Mouse (Mus musculus) olfactory bulb, adult 2 months (tissue): ENCODE measurements around the gene Erc2. TPM values are rescaled to one million over a fixed set of nuclear protein-coding genes. Genes with fewer than 3 reads are reported as not detected.

ENCODE experiments used
- H3K27ac ChIP-seq: fragments of 200-500 bp; 2 replicates; pipeline ENCODE4 v1.5.1; 2012; ENCODE audit warnings: low read depth, low read length; ENCODE audit not compliant: insufficient read depth
- H3K4me1 ChIP-seq: fragments of 200-500 bp; 2 replicates; pipeline ENCODE4 v1.6.1; 2012; ENCODE audit warnings: low read length; ENCODE audit not compliant: control insufficient read depth, insufficient read depth
- H3K4me3 ChIP-seq: fragments of 200-500 bp; 2 replicates; pipeline ENCODE4 v1.5.1; 2012; ENCODE audit warnings: mild to moderate bottlenecking, low read depth, low read length, moderate library complexity; ENCODE audit not compliant: insufficient read depth
- CTCF ChIP-seq: fragments of 200-500 bp; IDR thresholded peaks from 2 replicates; pipeline ENCODE4 v1.5.1; 2012; ENCODE audit warnings: low read depth, mild to moderate bottlenecking, low read length, moderate library complexity; ENCODE audit not compliant: insufficient read depth
- POLR2A ChIP-seq: fragments of 200-500 bp; IDR thresholded peaks from 2 replicates; pipeline ENCODE4 v1.6.1; 2012; ENCODE audit warnings: mild to moderate bottlenecking, low read depth, low read length, moderate library complexity; ENCODE audit not compliant: insufficient read depth
- WGBS: fragments of 180-500 bp; shearing (Covaris S2); methylation state at CpG from one replicate; pipeline ENCODE4 v1.1.7; 2018; 5-methylcytosine and 5-hydroxymethylcytosine counted together
- polyA plus RNA-seq: library from polyadenylated mRNA; stranded (reverse); fragments of >200 nt; gene quantifications from 2 replicates; pipeline ENCODE4 v1.2.4, GENCODE M21; 2012; ENCODE audit warnings: low replicate concordance; ENCODE audit not compliant: missing spikeins, insufficient read depth, insufficient read length

Erc2 gene
- polyA plus RNA-seq, 1 experiment: not detected

DNA sequence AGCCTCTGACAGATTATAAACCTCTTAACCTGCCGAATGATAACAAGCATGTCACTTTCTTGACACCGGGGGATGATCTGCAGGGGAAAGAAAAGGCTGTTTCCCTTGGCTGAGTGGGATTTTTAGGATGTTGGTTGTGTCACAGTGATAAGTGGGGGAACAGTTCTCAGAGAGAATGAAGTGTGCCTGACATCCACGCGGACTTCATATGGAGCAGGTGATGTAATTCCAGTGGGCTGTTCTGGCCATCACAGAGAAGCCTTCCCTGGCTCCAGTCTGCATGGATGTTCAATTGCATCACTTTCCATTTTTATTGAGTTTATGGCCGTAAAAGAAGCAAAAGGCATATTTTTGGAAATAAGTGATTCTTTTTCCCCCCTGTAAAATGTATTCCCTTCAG is 279.5 kb downstream of the Erc2 start:
- Histone ChIP-seq H3K27ac (no peak overlapping the region), H3K4me3 (no peak overlapping the region), H3K4me1 (peaks cover 2% of the 10 kb centered on the region; the same call in 1 of the 2 replicates)
- TF ChIP-seq POLR2A: no peak
- no peak for TF ChIP-seq CTCF
- 78% methylated on average over 5 of the region's 5 CpGs for WGBS

DNA sequence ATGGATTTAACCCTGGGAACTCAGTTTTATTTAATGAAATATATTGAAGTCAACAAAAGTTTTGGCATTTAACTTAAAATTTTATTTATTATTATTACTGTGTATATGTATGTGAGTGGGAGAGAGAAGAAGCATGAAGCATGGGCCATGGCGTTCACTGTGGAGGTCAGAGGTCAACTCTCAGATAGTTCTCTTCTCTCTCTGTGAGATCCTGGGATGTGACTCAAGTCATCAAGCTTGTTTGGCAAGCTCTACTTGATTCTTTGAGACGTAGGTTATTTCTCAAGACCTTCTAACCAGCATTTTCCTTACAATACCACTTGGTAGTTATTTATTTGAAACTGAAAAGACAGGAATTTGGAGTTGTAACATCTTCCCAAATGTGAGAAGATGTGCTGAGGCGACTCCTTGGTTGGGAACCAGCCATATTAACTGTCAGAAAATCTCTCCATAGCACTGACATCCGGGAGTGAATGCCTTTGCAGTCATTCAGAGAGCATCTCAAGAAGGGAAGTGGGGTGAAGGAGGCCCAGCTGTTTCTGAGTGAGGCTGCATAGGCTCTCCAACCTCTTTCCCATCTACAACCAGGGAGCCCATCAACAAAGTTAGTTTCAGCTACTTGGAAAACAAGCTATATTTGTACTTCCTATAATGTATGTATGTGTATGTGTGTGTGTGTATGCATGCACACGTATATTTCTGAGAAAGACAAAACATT is 299.6 kb downstream of the Erc2 start:
- no peak for TF ChIP-seq CTCF
- TF ChIP-seq POLR2A: no peak
- Histone ChIP-seq H3K4me3 (no peak overlapping the region), H3K27ac (no peak overlapping the region), H3K4me1 (no peaks in the 10 kb centered on the region)
- WGBS: 93% methylated on average over 5 of the region's 5 CpGs

GRCm38 (mm10) chr14:27927369-27927768 is 305.1 kb downstream of the Erc2 start:
- TF ChIP-seq CTCF (no peak), POLR2A (no peak)
- Histone ChIP-seq H3K4me1 (no peaks in the 10 kb centered on the region), H3K4me3 (no peak overlapping the region), H3K27ac (no peak overlapping the region)
- WGBS: 67% methylated on average over 3 of the region's 3 CpGs

DNA sequence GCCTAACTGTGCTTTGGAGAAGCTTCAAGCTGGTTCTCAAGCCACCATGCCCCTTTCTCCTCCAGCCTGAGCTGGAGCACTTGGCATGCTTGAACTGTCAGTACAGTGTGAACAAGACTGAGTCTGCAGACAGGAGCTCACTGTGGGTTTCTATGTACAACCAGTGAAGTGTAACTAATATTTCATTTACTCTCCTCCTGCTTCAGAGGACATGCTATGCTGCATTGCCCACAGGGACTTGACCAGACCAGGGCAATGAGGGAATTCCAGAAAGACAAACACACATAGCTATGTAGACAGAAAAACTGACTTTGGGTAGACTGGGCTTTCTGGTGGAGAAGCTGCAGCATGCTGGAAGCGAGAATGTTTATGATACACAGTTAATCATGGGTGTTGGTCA is 311.3 kb downstream of the Erc2 start:
- TF ChIP-seq POLR2A: no peak
- no peak for TF ChIP-seq CTCF

DNA sequence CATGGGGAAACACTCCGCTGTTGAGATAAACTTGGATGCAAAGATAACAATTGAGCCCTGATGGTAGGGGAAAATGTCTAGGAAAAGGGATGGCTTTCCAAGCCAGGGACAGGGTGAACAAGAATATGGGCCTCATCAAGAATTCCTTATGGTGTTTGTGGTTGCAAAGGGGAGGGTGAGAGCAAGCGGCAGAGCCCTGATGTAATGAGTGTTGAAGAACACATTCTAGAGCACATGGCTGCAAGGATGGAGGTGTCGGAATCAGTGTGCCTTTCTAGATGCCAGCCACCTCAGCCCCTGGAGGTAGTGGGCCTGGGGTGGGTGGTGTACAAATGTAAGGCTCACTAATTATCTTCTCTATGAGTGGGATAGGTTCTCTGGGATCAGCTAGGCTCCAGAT is 313.5 kb downstream of the Erc2 start:
- no peak overlapping the region for H3K27ac ChIP-seq

More for the DNA sequence above, 311.3 kb downstream of the Erc2 start:
- no peaks in the 10 kb centered on the region for H3K4me1 ChIP-seq
- 70% methylated on average over 1 of the region's 1 CpGs for WGBS
- no peak overlapping the region for H3K4me3 ChIP-seq
- no peak overlapping the region for H3K27ac ChIP-seq

GRCm38 (mm10) chr14:27937922-27938321 is 315.7 kb downstream of the Erc2 start:
- TF ChIP-seq CTCF (no peak), POLR2A (no peak)
- 77% methylated on average over 2 of the region's 2 CpGs for WGBS

More for the DNA sequence above, 313.5 kb downstream of the Erc2 start:
- 92% methylated on average over 3 of the region's 3 CpGs for WGBS
- no peak overlapping the region for H3K4me3 ChIP-seq
- no peaks in the 10 kb centered on the region for H3K4me1 ChIP-seq
- TF ChIP-seq POLR2A (no peak), CTCF (no peak)

GRCm38 (mm10) chr14:27945276-27945675 is 323.0 kb downstream of the Erc2 start:
- no peak overlapping the region for H3K27ac ChIP-seq
- peaks cover 2% of the 10 kb centered on the region; the same call in 1 of the 2 replicates for H3K4me1 ChIP-seq
- WGBS: 40% methylated on average over 1 of the region's 1 CpGs
- TF ChIP-seq POLR2A (no peak), CTCF (no peak)
- no peak overlapping the region for H3K4me3 ChIP-seq

More at GRCm38 (mm10) chr14:27937922-27938321, 315.7 kb downstream of the Erc2 start:
- H3K4me3 ChIP-seq: no peak overlapping the region
- H3K4me1 ChIP-seq: no peaks in the 10 kb centered on the region
- no peak overlapping the region for H3K27ac ChIP-seq

DNA sequence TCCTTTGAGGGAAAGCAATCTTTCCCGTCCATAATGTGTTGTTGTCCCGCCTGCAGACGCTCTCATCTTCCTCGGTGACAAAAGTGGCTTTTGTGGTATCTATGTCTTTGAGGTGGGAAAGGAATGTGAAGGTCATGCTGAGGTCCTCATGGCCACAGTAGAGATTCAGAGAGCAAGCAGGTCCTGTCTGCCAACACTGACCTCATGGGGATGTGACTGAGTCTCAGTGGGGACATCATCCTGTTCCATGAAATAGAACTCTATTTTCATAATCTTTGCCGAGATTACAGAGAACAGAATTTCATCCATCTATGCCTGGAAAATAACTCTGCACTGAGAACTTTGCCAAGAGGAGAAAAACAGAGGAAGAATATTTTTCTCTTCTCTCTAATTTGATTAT is 324.0 kb downstream of the Erc2 start:
- Histone ChIP-seq H3K27ac (no peak overlapping the region), H3K4me1 (peaks cover 2% of the 10 kb centered on the region; the same call in 1 of the 2 replicates), H3K4me3 (no peak overlapping the region)
- 87% methylated on average over 5 of the region's 5 CpGs for WGBS
- TF ChIP-seq CTCF: no peak

- Histone ChIP-seq H3K27ac (no peak overlapping the region), H3K4me1 (peaks cover 2% of the 10 kb centered on the region; the same call in 1 of the 2 replicates), H3K4me3 (no peak overlapping the region)
- WGBS: 87% methylated on average over 8 of the region's 8 CpGs
- TF ChIP-seq POLR2A (no peak), CTCF (no peak)
Measured at GRCm38 (mm10) chr14:27948391-27948790, 326.2 kb downstream of the Erc2 start.

DNA sequence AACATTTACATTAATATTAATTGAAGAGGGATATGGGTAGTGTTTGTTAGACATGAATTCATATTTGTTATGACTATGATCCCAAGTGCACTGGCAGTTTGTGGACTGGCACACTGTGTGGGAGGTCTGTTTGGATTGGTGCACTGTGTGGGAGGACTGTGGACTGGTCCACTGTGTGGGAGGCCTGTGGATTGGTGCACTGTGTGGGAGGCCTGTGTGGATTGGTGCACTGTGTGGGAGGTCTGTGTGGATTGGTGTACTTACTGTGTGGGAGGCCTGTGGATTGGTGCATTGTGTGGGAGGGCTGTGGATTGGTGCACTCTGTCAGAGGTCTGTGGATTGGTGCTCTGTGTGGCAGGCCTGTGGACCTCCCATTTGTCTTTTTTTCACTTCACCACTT is 331.6 kb downstream of the Erc2 start:
- TF ChIP-seq CTCF (no peak), POLR2A (no peak)
- Histone ChIP-seq H3K4me1 (no peaks in the 10 kb centered on the region), H3K27ac (no peak overlapping the region), H3K4me3 (no peak overlapping the region)
